Mouse (Mus musculus) midbrain, embryonic 14.5 days (tissue): ENCODE data around the gene Samd13. TPM values are rescaled to one million over a fixed set of nuclear protein-coding genes. Genes with fewer than 3 reads are reported as not detected.

Experiments
- ATAC-seq: fragments of 200-750 bp; cut with Nextera tagmentation; 2 replicates; pipeline ENCODE4 v1.8.0; 2017; ENCODE audit warnings: moderate number of reproducible peaks, moderate library complexity; ENCODE audit not compliant: low FRiP score, low TSS enrichment
- DNase-seq: peaks from one replicate; pipeline ENCODE4 v3.0.0-alpha.2; 2015
- H3K27ac ChIP-seq: fragments of 300-500 bp; sonication (generic); replicated peaks from 2 replicates; pipeline ENCODE4 v1.5.1; 2014; ENCODE audit warnings: mild to moderate bottlenecking, low read depth, low read length, moderate library complexity
- H3K27me3 ChIP-seq: fragments of 300-500 bp; sonication (generic); 2 replicates; pipeline ENCODE4 v1.6.1; 2014; ENCODE audit warnings: low read length, control low read depth, mixed read lengths; ENCODE audit not compliant: control insufficient read depth, insufficient read depth
- H3K36me3 ChIP-seq: fragments of 300-500 bp; sonication (generic); 2 replicates; pipeline ENCODE4 v1.6.1; 2014; ENCODE audit warnings: low read length, control low read depth; ENCODE audit not compliant: control insufficient read depth, insufficient read depth
- H3K4me1 ChIP-seq: fragments of 300-500 bp; sonication (generic); 2 replicates; pipeline ENCODE4 v1.6.1; 2014; ENCODE audit warnings: mild to moderate bottlenecking, antibody characterized with exemption, low read length, control low read depth; ENCODE audit not compliant: control insufficient read depth, insufficient read depth
- H3K4me2 ChIP-seq: fragments of 300-500 bp; sonication (generic); 2 replicates; pipeline ENCODE4 v1.6.1; 2014; ENCODE audit warnings: mild to moderate bottlenecking, low read length, moderate library complexity
- H3K4me3 ChIP-seq: fragments of 300-500 bp; sonication (generic); replicated peaks from 2 replicates; pipeline ENCODE4 v1.5.1; 2014; ENCODE audit warnings: low read depth, low read length
- H3K9ac ChIP-seq: fragments of 300-500 bp; sonication (generic); replicated peaks from 2 replicates; pipeline ENCODE4 v1.6.1; 2014; ENCODE audit warnings: mild to moderate bottlenecking, low read length, moderate library complexity
- H3K9me3 ChIP-seq: fragments of 300-500 bp; sonication (generic); 2 replicates; pipeline ENCODE4 v1.6.1; 2016; ENCODE audit warnings: low read length, control low read depth, mixed read lengths; ENCODE audit not compliant: control insufficient read depth
- WGBS: fragments of 180-500 bp; shearing (Covaris S2); extraction: QIAGEN DNeasy Blood & Tissue Kit; methylation state at CpG from one replicate; pipeline ENCODE4 v1.1.7; 2014; 5-methylcytosine and 5-hydroxymethylcytosine counted together
- polyA plus RNA-seq: library from polyadenylated mRNA; unstranded; fragments of >200 nt; fragmentation: Nextera tagmentation; extraction: Ambion mirVana; gene quantifications from 2 replicates; pipeline ENCODE4 v1.2.1, GENCODE M21; 2014

Gene Samd13
- polyA plus RNA-seq, 1 experiment from 2014 or later, result not detected

- Histone ChIP-seq H3K36me3 (no peaks in the 10 kb centered on the region), H3K4me1 (no peaks in the 10 kb centered on the region)
- WGBS, result 86% methylated on average over 1 of the region's 1 CpGs
Observed at GRCm38 (mm10) chr3:146658061-146658639, 27.2 kb downstream of the Samd13 start.

GRCm38 (mm10) chr3:146657433-146657832 is 28.0 kb downstream of the Samd13 start:
- Histone ChIP-seq H3K27me3 (no peaks in the 10 kb centered on the region), H3K27ac (no peak overlapping the region), H3K4me3 (no peak overlapping the region), H3K4me1 (no peaks in the 10 kb centered on the region), H3K36me3 (no peaks in the 10 kb centered on the region), H3K9me3 (no peaks in the 10 kb centered on the region), H3K9ac (no peak overlapping the region), H3K4me2 (no peak overlapping the region)
- 93% methylated on average over 5 of the region's 5 CpGs for WGBS
- DNase-seq (no peak), ATAC-seq (no peak)

More at GRCm38 (mm10) chr3:146658061-146658639, 27.2 kb downstream of the Samd13 start:
- DNase-seq (no peak), ATAC-seq (no peak)
- Histone ChIP-seq H3K4me2 (no peak overlapping the region), H3K9ac (no peak overlapping the region), H3K27me3 (no peaks in the 10 kb centered on the region), H3K27ac (no peak overlapping the region), H3K9me3 (no peaks in the 10 kb centered on the region), H3K4me3 (no peak overlapping the region)

- H3K9ac ChIP-seq, result no peak overlapping the region
- no peaks in the 10 kb centered on the region for H3K36me3 ChIP-seq
- no peak overlapping the region for H3K4me3 ChIP-seq
- no peak overlapping the region for H3K4me2 ChIP-seq
- 74% methylated on average over 2 of the region's 2 CpGs for WGBS
- no peaks in the 10 kb centered on the region for H3K4me1 ChIP-seq
- no peaks in the 10 kb centered on the region for H3K27me3 ChIP-seq
- no peak for ATAC-seq
- peak; percentile 15 for DNase-seq
- H3K9me3 ChIP-seq, result no peaks in the 10 kb centered on the region
- H3K27ac ChIP-seq, result no peak overlapping the region
Observed at GRCm38 (mm10) chr3:146655111-146655577, 30.2 kb downstream of the Samd13 start.

- H3K27me3 ChIP-seq, result no peaks in the 10 kb centered on the region
- H3K36me3 ChIP-seq, result no peaks in the 10 kb centered on the region
- no peak overlapping the region for H3K4me2 ChIP-seq
- no peak overlapping the region for H3K27ac ChIP-seq
- H3K9me3 ChIP-seq, result no peaks in the 10 kb centered on the region
- no peak overlapping the region for H3K9ac ChIP-seq
- ATAC-seq, result no peak
- no peak overlapping the region for H3K4me3 ChIP-seq
- no peaks in the 10 kb centered on the region for H3K4me1 ChIP-seq
- 76% methylated on average over 6 of the region's 6 CpGs for WGBS
- no peak for DNase-seq
Observed at GRCm38 (mm10) chr3:146653692-146654091, 31.7 kb downstream of the Samd13 start.

- no peaks in the 10 kb centered on the region for H3K9me3 ChIP-seq
- H3K27ac ChIP-seq, result no peak overlapping the region
- WGBS, result 93% methylated on average over 5 of the region's 5 CpGs
- no peak for ATAC-seq
- no peaks in the 10 kb centered on the region for H3K4me1 ChIP-seq
- H3K9ac ChIP-seq, result no peak overlapping the region
- no peaks in the 10 kb centered on the region for H3K36me3 ChIP-seq
- no peak overlapping the region for H3K4me3 ChIP-seq
- H3K27me3 ChIP-seq, result no peaks in the 10 kb centered on the region
- DNase-seq, result no peak
- H3K4me2 ChIP-seq, result no peak overlapping the region
Observed at GRCm38 (mm10) chr3:146652431-146652830, 33.0 kb downstream of the Samd13 start.

- Histone ChIP-seq H3K36me3 (no peaks in the 10 kb centered on the region), H3K27me3 (no peaks in the 10 kb centered on the region), H3K4me1 (no peaks in the 10 kb centered on the region), H3K9me3 (no peaks in the 10 kb centered on the region), H3K9ac (no peak within 1 kb of the TSS), H3K4me3 (no peak within 1 kb of the TSS), H3K27ac (no peak within 1 kb of the TSS), H3K4me2 (no peak within 1 kb of the TSS)
- DNase-seq (no peak), ATAC-seq (no peak)
- 95% methylated on average over 3 of the region's 3 CpGs for WGBS
Observed at GRCm38 (mm10) chr3:146651217-146651616, 34.2 kb downstream of the Samd13 start, which contains the start of gene 4930503B20Rik. Gene 4930503B20Rik, minus strand, starts transcription at chr3:146651317.

- no peak for ATAC-seq
- Histone ChIP-seq H3K4me2 (no peak overlapping the region), H3K4me1 (no peaks in the 10 kb centered on the region), H3K27ac (no peak overlapping the region), H3K9ac (no peak overlapping the region), H3K27me3 (no peaks in the 10 kb centered on the region), H3K36me3 (no peaks in the 10 kb centered on the region), H3K4me3 (no peak overlapping the region), H3K9me3 (no peaks in the 10 kb centered on the region)
- no peak for DNase-seq
- 95% methylated on average over 10 of the region's 10 CpGs for WGBS
Observed at GRCm38 (mm10) chr3:146650716-146651115, 34.7 kb downstream of the Samd13 start.

- Histone ChIP-seq H3K27me3 (no peaks in the 10 kb centered on the region), H3K9ac (no peak overlapping the region), H3K27ac (no peak overlapping the region), H3K9me3 (no peaks in the 10 kb centered on the region), H3K4me2 (no peak overlapping the region), H3K4me3 (no peak overlapping the region), H3K4me1 (no peaks in the 10 kb centered on the region), H3K36me3 (no peaks in the 10 kb centered on the region)
- DNase-seq (no peak), ATAC-seq (no peak)
- WGBS, result 81% methylated on average over 10 of the region's 10 CpGs
Observed at GRCm38 (mm10) chr3:146649311-146649894, 36.0 kb downstream of the Samd13 start.

- Histone ChIP-seq H3K27ac (no peak overlapping the region), H3K4me1 (no peaks in the 10 kb centered on the region), H3K4me2 (no peak overlapping the region), H3K9me3 (0 out of 2 replicates have a peak, but pooled peaks cover 2% of the 10 kb centered on the region), H3K27me3 (no peaks in the 10 kb centered on the region), H3K36me3 (no peaks in the 10 kb centered on the region), H3K4me3 (no peak overlapping the region), H3K9ac (no peak overlapping the region)
- no peak for ATAC-seq
- no peak for DNase-seq
- 73% methylated on average over 4 of the region's 4 CpGs for WGBS
Observed at GRCm38 (mm10) chr3:146641818-146642427, 43.5 kb downstream of the Samd13 start.
